Mouse (Mus musculus): Measurements from ENCODE around the gene Rnasek.
A peak's percentile ranks its signal among the peaks of the same experiment; 100 is the strongest.

Gene Rnasek

DNA sequence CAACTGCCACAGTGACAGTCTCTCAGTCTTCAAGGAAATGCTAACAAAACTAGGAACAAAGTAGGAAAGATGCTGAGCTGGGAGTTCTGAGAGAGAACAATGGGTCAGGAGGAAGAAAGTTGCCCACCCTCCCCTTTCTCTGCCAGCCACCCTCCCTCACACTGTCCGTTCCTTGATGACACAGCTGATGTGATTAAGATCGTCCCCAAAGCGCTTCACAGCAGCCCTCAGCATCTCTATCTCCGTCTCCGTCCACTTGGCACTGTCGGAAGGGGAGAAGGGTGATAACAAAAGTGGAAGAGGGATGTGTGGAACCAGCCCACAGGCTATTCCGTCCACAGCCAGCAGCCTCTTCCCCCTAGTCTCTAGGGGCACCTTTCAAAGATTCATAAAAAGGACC is 2.9 kb downstream of the Rnasek start:
- no peak for DNase-seq (ENCODE audit: low spot score in 2 of 2)

DNA sequence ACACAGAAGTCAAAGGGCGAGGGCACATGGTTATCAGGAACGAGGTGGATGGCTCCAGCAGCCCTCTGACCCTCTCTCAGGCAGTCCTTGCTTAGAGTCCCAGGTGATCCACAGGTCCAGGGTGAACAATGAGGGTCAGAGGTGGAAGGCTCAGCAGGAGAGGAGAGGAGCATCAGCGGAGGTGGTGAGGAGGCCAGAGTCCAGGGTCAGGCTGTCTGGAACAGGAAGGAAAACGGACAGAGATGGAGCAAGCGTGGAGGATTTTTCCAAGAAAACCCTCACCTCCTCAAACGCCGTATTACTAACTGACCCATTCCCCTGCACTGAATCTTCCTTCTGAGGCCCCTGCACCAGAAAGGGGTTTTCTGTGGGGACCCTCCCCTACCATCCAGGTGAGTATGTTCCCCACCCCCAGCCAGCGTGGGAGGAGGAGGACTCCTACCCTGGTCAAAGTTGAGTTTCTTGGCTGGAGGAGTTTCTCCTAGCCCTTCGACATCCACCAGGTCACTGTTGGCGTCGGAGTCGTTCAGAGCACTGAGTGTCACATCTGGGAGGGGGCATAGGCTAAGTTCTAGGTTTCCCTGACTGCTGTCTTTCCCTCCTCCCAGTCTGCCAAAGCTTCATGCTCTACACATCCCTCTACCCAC is 4.3 kb downstream of the Rnasek start:
- DNase-seq (ENCODE audit: low spot score in 2 of 2): no peak

DNA sequence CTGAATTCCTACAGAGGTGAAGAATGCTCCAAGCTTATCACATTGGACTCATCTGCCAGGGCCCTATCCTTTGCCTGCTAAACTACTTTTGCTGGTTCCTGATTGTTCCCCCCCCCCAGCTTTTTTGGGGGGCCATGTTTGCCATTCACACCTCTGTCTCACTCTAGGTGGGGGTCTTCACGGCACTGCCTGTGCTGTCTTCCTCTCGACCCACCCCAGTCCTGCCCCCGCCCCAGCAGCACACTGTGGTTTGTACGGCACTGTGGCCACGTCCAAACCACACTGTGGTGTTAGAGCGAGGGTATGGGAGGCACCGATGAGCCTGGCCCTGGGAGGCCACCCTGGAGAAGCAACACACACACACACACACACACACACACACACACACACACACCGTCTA is 5.1 kb downstream of the Rnasek start:
- DNase-seq (ENCODE audit: low spot score in 2 of 2): no peak

DNA sequence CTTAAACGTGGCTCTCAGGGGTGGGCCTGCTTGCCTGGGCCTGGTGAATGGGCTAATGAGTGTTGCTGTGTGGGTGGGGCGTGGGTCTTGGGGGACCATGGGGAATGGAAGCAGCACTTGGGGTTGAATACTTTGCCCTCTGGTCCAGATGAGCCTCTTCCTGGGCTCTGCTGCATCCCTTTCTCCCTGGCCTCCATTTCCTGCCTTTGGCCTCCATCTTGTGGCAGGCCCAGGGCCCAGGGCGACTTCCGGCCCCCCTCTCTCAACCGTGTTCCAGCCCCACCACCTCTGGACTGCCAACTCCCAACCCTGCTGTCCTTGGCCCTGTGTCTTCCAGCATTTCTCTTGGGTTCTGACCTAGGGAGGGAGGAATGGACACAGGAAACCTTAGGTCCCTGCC is 5.6 kb downstream of the Rnasek start:
- DNase-seq (ENCODE audit: low spot score in 2 of 2): no peak

DNA sequence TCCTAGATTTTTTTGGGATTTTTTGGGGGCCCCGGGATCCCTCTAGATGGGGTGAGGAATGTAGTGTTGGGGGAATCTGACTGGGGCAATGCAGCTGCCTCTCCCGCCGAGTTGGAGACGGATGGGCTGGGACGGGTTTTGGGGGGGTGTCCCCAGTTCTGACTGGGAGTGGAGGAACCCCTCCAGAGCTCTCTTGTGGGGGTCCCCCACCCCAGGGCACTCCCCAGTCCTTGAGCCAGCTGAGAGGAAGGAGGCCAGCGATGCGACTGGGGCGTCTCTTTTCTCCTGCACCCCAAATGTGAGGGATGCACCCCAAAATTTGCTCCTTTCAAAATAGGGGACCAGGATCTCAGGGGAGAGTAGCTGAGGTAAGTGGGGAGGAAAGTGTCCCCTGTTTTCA is 6.6 kb downstream of the Rnasek start:
- DNase-seq (ENCODE audit: low spot score in 2 of 2): no peak

DNA sequence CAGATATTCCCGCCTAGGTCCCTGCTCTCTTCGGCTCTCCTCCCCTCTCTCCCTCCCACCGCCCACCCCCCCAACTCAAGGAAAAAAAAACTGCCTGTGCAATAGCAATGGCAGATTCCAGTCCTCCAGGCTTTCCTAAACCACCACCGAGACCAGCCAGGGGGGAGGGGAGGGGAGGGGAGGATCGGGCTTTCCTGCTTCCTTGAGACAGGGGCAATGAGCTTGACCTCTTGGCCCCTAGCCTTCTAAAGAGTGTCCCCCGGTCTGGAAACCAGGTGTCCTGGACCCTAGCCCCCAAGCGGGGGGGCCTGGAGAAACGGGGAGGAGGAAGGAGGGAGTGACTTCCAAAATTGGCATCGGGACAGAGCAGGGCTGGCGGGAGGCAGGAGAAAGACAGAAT is 7.1 kb downstream of the Rnasek start:
- DNase-seq (ENCODE audit: low spot score in 2 of 2): peak in 1 of 2 experiments; percentile 47

DNA sequence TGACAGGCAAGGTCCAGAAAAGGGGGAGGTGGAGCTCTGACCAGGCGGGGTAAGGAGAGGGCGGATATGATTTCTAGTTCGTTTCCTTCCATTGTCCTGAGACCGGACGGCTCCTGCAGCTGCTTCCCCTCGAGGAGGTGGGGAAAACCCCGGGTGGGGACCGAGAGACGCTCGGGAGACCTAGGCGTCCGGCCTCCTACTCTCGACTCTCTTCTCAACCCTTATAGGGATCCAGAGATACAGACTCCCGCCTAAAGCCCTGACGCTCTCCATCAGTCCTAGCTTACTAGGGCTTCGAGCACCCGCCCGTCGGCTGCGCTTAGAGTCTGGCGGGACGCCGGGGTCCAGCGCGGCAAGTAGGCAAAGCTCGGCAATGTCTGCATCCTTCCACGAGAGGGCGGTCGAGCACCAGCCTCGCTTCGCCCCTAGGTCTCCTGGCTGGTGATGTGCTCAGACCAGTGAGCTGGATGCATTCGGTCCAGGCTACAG is 9.4 kb downstream of the Rnasek start:
- DNase-seq (ENCODE audit: low spot score in 2 of 2): peak in 1 of 2 experiments; percentile 81

DNA sequence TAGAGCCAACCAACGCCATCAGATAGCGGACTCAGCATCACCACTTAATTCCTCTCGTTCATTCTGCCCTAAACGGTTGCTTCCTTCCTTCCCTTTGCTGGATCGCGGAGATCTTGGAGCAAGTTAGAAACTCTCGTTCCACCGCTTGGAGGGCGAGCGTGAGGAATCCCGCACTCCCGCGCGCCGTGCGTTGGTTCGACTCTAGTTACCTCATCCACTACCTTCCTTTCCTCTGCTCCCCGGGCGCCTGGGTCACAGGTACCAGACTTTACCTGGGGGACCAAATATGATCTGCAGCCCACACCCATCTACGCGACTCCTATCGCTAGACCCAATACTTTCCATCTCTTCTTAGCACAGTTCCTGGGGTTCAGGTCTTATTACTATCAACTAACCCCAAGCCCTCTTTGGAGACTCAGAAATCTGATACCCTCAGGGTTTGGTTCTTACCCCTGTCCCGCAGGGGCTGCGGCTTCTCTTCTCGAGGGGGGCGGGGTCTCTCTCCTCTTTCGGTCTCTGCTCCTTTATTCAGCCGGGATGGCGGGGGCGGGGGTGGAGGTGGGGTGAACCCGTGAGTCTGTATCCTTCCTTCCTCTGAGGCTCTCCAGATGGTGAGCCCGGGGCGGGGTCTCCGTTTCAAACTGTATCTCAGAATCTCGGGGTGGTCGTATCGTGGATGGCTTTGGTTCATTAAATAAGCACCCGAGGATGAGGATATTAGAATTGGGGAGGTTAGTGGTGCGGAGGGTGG is 10.2 kb downstream of the Rnasek start, which contains the start of gene Bcl6b:
Gene Bcl6b, minus strand, starts transcription at position 539 of the 751 bp plus-strand sequence.
- DNase-seq (ENCODE audit: low spot score in 2 of 2): peak in 1 of 2 experiments; percentile 14

DNA sequence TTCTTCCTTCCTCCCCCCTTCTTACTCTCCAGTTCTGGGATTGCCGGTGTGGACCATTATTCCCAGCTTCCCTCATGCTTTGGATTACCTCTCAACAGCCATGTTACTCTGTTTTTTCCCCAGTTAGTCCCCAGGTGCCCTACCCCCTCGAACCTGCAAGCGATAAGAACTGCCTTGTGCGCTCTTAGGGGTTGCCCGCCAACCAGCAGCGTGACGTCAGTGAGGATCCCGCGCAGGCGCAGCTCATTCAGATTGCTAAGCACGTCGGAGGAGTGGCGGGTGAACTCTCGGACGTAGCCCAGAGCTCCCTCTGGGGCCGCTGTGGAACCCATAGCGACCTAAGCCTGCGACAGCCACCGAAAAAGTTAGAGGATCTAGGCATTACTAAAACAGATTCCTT is 10.8 kb downstream of the Rnasek start:
- DNase-seq (ENCODE audit: low spot score in 2 of 2): peak in 1 of 2 experiments; percentile 80

DNA sequence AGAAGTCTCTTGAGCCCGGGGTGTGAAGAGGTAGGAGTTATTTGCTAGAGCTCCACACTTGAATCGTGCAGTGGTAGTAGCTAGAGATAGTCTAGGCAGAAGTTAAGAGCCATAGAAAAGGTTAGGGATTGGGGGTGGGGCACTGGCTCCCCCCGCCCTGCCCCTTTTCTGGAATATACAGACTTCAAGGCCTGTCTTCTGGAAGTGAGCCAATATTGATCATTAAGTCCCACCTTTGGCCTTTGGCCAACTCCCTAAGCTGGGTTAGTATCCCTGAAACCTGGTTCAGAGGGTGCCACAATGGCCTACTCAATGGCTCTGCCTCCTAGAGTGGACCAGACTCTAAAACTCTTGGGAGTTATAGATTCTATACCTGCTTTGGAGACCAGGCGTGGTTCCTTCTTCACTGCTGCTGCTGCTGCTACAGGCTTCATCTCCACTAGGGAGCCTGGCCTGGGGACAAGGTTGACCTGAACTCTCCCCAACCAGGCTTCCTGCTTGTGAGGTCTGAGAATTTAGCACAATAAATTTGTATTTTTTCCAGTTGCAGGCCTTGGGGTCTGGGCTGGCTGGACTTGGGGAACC is 11.9 kb downstream of the Rnasek start:
- no peak for DNase-seq (ENCODE audit: low spot score in 2 of 2)

DNA sequence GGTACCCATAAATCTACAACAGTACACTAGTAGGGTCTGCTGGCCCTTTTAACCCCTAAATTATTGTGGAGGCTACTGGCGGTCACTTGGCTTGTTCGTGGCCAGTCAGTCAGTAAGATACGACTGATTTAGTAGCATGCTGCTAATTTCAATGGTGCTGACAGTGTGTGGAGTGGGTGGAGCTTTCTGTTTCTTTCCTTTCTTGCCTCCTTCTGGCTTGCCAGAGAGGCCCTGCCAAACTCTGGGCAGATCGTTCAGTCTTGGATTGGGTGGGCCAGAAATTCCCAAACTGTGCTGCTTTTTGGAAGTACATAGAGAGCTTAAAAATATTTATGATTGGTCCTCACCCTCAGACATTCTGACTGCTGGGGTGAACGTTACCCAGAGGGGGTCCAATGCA is 12.5 kb downstream of the Rnasek start:
- DNase-seq (ENCODE audit: low spot score in 2 of 2): peak in 1 of 2 experiments; percentile 26

DNA sequence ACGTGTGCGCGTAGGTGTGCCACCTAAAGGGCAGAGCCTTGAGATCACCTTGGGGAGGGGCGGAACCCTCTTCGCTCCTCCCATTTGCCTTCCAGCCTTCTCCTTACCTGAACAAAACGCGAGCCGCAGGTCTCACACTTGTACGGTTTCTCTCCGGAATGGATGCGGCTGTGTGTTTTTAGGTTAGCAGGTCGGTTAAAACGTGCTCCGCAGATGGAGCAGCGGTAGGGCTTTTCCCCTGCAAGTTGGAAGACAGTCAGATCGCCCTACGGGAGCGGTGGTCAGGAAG is 13.1 kb downstream of the Rnasek start:
- peak in 1 of 2 experiments; percentile 15 for DNase-seq (ENCODE audit: low spot score in 2 of 2)

DNA sequence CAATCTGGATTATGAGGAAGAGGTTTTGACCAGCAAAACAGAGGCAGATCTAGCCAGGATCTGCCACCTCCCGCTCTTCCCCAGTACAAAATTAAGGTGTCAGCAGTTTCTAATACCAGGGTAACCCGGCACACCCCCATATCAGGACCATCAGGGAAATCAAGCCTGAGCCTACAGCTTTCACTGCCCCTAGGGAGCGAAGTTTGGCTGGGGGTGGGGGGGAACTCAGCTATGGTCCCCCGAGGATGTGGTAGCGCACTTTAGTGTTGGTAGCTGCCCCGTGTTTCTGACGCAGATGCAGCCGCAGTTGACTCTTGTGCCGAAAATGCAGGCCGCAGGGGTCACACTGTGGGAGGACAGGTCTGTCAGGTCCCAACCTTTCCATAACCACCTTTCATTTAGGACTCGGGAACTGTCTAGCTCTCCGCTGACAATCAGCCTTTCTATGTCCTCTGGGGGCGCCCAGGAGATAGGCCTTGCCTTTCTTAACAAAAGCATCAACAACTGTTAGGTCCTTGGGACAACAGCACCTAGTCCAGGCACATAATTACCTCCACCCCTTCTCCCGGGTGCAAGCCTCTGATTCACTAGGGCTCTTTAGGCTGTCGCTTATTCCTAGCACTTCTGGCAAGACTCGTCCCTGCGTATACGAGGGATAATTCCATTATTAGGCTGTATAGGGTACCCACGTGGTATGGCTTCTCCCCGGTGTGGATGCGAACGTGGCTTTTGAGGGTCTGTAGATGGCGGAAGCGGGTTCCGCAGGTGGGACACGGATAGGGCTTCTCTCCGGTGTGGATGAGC is 13.6 kb downstream of the Rnasek start:
- peak in 1 of 2 experiments; percentile 10 for DNase-seq (ENCODE audit: low spot score in 2 of 2)

DNA sequence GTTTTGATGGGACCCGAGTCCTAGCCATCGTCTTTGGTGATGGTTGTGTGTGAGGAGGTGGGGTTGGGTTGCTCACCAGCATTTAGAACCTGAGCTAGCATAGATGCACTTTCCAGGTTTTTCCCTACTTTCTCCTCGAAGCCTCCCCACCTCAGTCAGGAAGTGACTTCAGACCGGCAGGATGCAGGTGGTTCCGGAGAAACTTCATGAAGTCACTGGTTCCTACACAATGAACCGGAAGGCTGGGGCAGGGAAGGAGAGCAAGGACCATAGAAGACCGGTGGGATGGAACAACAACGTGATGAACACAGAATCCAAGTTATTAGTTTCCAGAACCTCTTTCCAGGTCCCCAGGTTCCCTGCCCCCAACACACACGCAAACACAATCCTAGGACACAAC is 15.9 kb downstream of the Rnasek start:
- no peak for DNase-seq (ENCODE audit: low spot score in 2 of 2)

DNA sequence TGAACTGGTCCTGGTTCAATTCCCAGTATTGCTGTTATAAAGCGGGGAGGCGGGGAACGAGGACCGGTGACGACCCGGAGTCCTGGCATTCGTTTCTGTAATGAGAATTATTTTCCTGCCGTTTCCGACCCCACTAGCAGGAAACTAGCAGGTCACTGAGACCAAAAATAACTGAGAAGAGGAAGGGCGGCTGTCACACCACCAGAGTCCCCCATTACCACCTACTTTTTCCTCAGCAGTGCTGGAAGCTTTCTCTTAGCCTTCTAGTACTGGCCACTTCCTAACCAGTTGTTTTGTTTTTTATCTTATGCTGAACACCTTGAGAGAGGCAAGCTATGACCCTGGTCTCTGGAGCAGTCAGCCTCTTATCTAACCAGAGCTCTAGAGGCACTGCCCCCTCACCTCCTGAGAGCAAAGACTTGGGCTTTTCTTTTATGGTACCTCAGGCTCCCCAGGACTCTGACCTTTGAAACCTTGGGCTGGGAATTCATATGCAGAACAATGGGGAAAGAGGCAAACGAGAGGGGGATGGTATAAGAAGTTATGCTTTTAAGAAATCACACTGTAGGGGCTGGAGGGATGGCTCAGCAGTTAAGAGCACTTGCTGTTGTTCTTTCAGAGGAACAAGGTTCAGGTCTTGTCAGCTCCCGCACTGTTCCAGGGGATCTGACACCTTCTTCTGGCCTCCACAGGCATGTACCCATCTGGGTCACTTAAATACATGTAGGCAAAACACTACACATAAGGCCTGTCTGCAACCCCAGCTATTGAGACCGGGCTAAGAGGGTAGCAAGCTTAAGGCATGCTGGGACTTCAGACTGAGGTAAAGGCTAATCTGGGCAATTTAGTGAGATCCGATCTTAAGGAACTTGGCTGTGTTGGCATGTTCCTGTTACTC is 17.8 kb downstream of the Rnasek start:
- peak in 1 of 2 experiments; percentile 16 for DNase-seq (ENCODE audit: low spot score in 2 of 2)

DNA sequence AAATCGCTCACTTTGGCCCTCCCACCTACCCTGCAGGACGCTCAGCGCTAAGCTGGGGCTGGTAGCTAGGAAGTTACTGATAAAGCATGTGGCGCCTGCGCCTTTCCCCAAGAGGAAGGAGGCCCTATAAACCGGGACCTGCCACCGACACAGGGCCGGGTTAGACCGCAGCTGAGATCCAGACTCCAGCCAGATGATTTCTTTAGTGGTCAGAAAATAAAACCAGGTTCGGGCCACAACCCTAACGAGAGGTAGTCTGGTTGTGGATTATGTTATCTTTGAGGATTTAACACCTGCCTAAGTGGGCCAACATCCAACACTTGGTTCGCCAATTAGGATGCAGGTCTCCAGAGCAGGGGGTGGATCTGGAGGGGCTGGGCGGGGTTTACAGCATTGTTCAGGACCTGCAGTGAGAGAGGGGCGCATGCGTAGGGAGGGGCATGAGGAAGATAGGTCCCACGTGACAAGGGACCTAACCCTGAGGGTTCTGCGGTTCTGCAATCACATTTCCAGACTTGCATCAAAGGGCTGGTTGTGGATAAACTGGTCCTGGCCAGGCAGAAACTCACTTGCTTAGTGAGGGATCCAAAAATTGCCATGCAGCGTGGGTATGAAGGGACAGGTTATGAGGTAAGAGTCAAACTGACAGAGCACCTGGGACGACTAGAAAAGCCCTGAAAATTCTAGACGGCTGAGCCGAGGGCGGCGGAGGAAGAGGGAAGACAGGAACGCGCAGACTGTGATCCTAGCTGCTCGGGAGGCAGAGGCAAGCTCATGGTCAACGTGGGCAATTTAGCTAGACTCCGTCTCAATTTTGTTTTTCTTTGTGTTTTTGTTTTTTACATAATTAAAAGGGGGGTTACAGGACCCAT is 18.7 kb downstream of the Rnasek start, which contains the start of gene Slc16a13:
Gene Slc16a13, minus strand, starts transcription at position 334 of the 872 bp plus-strand sequence.
- DNase-seq (ENCODE audit: low spot score in 2 of 2): peak; percentile 94 to 95

DNA sequence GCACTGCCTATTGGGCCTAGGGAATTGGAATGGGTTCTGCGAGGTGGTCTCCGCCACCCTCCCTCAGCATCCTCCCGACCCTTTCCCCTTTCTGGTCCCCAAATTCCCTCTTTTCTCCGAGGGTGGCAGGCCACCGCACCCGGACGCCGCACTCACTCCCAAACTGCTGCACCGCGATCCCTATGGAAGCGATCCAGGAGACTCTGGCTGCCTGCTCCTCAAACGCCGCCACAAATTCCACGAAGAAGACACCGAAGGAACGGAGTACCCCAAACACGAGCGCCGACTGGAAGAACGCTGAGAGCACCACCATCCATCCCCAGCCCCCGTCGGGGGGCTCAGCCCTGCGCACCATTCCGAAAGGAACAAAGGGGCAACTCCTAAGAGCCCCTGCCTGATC is 19.3 kb downstream of the Rnasek start:
- DNase-seq (ENCODE audit: low spot score in 2 of 2): peak in 1 of 2 experiments; percentile 44

DNA sequence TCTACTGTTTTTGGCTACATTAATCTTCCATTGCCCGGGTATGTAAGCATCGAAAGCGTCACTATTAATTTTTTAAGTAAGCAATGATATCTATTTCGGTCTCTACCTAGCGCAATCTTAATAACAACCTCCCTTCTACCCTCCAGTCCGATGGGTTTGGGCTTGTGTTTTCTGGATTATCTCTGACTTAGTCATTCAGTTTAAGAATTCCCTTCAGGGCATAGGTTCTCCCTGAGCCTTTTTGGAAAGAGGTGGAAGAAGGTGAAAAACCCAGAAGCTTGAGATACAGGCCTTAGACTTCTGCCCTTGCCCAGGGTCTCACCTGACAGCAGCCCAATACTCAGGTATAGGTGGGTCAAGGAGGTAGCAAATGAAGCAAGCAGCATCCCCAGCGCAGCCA is 19.8 kb downstream of the Rnasek start:
- DNase-seq (ENCODE audit: low spot score in 2 of 2): no peak

DNA sequence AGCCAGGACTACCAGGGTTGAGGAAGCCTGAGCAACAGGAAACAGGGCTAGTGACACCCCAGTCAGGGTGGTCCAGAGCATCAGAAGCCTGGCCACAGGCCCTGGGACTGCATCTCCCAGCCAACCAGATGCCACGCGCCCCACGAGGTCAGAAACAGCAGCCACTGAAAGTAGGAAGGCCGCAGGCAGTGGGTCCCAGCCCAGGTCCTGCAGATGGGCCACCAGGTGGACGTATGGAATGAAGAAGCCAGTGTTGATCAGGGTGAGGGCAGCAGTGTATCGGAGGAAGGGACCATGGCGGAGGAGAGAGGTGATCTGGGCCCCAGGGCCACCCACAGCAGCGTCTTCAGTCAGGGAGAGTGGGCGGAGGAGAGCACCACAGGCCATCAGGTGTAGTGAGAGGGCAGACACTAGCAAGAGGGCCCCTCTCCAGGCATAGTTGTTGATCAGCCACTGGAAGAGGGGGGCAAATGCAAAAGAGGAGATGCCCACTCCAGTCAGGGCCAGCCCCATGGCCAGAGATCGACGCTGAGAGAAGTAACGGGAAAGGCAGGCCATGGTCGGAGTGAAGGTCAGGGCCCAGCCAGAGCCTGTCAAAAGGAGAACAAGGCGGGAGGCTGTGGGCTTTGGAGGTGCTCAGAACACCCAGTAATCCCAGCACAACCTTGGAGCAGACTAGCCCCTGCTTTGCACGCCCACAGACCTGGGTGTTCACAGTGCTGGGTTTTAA is 20.7 kb downstream of the Rnasek start:
- peak in 1 of 2 experiments; percentile 7 for DNase-seq (ENCODE audit: low spot score in 2 of 2)

Measured in frontal cortex, postnatal 10 days (tissue).